Mouse (Mus musculus): Measurements from ENCODE around the gene Stat4. TPM values are rescaled to one million over a fixed set of nuclear protein-coding genes. Genes with fewer than 3 reads are reported as not detected.

Stat4 gene
- polyA plus RNA-seq, 1 experiment from 2014 or later: 2.1 TPM

- Histone ChIP-seq H3K27ac (no peak overlapping the region), H3K36me3 (ENCODE audit: inconsistent target) (peaks cover 95% of the 10 kb centered on the region)
- 96% methylated on average over 7 of the region's 8 CpGs for WGBS (ENCODE audit: missing documents)
These were observed 146.3 kb downstream of the Stat4 start for GRCm38 (mm10) chr1:52133254-52133653.

GRCm38 (mm10) chr1:52137292-52137691 is 150.3 kb downstream of the Stat4 start:
- Histone ChIP-seq H3K4me3 (ENCODE audit: inconsistent target) (no peak overlapping the region), H3K79me2 (ENCODE audit: inconsistent target) (peaks cover 29% of the 10 kb centered on the region; the same call in 1 of the 2 replicates), H3K36me3 (ENCODE audit: inconsistent target) (peaks cover 98% of the 10 kb centered on the region), H3K27ac (no peak overlapping the region)
- 95% methylated on average over 14 of the region's 16 CpGs for WGBS (ENCODE audit: missing documents)

More at GRCm38 (mm10) chr1:52133254-52133653, 146.3 kb downstream of the Stat4 start:
- Histone ChIP-seq H3K4me3 (ENCODE audit: inconsistent target) (no peak overlapping the region), H3K79me2 (ENCODE audit: inconsistent target) (peaks cover 68% of the 10 kb centered on the region; the same call in 1 of the 2 replicates)

GRCm38 (mm10) chr1:52140534-52140933 is 153.6 kb downstream of the Stat4 start:
- 88% methylated on average over 7 of the region's 9 CpGs for WGBS (ENCODE audit: missing documents)
- Histone ChIP-seq H3K36me3 (ENCODE audit: inconsistent target) (peaks cover 100% of the 10 kb centered on the region), H3K79me2 (ENCODE audit: inconsistent target) (no peaks in the 10 kb centered on the region; the same call in 1 of the 2 replicates), H3K27ac (no peak overlapping the region), H3K4me3 (ENCODE audit: inconsistent target) (no peak overlapping the region)

GRCm38 (mm10) chr1:52141482-52141881 is 154.5 kb downstream of the Stat4 start:
- H3K79me2 ChIP-seq (ENCODE audit: inconsistent target): no peaks in the 10 kb centered on the region; the same call in 1 of the 2 replicates
- H3K36me3 ChIP-seq (ENCODE audit: inconsistent target): peaks cover 100% of the 10 kb centered on the region
- 22% methylated on average over 3 of the region's 3 CpGs for WGBS (ENCODE audit: missing documents)
- H3K4me3 ChIP-seq (ENCODE audit: inconsistent target): no peak overlapping the region
- no peak overlapping the region for H3K27ac ChIP-seq

GRCm38 (mm10) chr1:52142117-52142516 is 155.2 kb downstream of the Stat4 start:
- Histone ChIP-seq H3K36me3 (ENCODE audit: inconsistent target) (peaks cover 100% of the 10 kb centered on the region), H3K79me2 (ENCODE audit: inconsistent target) (no peaks in the 10 kb centered on the region; the same call in 1 of the 2 replicates), H3K27ac (no peak overlapping the region), H3K4me3 (ENCODE audit: inconsistent target) (no peak overlapping the region)
- 81% methylated on average over 4 of the region's 4 CpGs for WGBS (ENCODE audit: missing documents)

GRCm38 (mm10) chr1:52143191-52143590 is 156.2 kb downstream of the Stat4 start:
- H3K36me3 ChIP-seq (ENCODE audit: inconsistent target): peaks cover 100% of the 10 kb centered on the region
- WGBS (ENCODE audit: missing documents): 98% methylated on average over 4 of the region's 4 CpGs
- H3K79me2 ChIP-seq (ENCODE audit: inconsistent target): no peaks in the 10 kb centered on the region; the same call in 1 of the 2 replicates
- no peak overlapping the region for H3K27ac ChIP-seq
- H3K4me3 ChIP-seq (ENCODE audit: inconsistent target): no peak overlapping the region

GRCm38 (mm10) chr1:52143596-52144156 is 156.7 kb downstream of the Stat4 start:
- no peak overlapping the region for H3K4me3 ChIP-seq (ENCODE audit: inconsistent target)
- no peaks in the 10 kb centered on the region; the same call in 1 of the 2 replicates for H3K79me2 ChIP-seq (ENCODE audit: inconsistent target)
- H3K36me3 ChIP-seq (ENCODE audit: inconsistent target): peaks cover 100% of the 10 kb centered on the region
- 95% methylated on average over 7 of the region's 7 CpGs for WGBS (ENCODE audit: missing documents)
- no peak overlapping the region for H3K27ac ChIP-seq

GRCm38 (mm10) chr1:52144907-52145306 is 158.0 kb downstream of the Stat4 start:
- H3K4me3 ChIP-seq (ENCODE audit: inconsistent target): no peak overlapping the region

GRCm38 (mm10) chr1:52146214-52146970 is 159.4 kb downstream of the Stat4 start:
- 81% methylated on average over 12 of the region's 12 CpGs for WGBS (ENCODE audit: missing documents)
- Histone ChIP-seq H3K36me3 (ENCODE audit: inconsistent target) (peaks cover 100% of the 10 kb centered on the region), H3K4me3 (ENCODE audit: inconsistent target) (no peak overlapping the region), H3K27ac (no peak overlapping the region), H3K79me2 (ENCODE audit: inconsistent target) (no peaks in the 10 kb centered on the region; the same call in 1 of the 2 replicates)

More at GRCm38 (mm10) chr1:52144907-52145306, 158.0 kb downstream of the Stat4 start:
- H3K36me3 ChIP-seq (ENCODE audit: inconsistent target): peaks cover 100% of the 10 kb centered on the region
- 94% methylated on average over 10 of the region's 10 CpGs for WGBS (ENCODE audit: missing documents)
- no peaks in the 10 kb centered on the region; the same call in 1 of the 2 replicates for H3K79me2 ChIP-seq (ENCODE audit: inconsistent target)
- H3K27ac ChIP-seq: no peak overlapping the region

- WGBS (ENCODE audit: missing documents): 100% methylated on average over 2 of the region's 2 CpGs
- peaks cover 100% of the 10 kb centered on the region for H3K36me3 ChIP-seq (ENCODE audit: inconsistent target)
- H3K79me2 ChIP-seq (ENCODE audit: inconsistent target): no peaks in the 10 kb centered on the region; the same call in 1 of the 2 replicates
- H3K4me3 ChIP-seq (ENCODE audit: inconsistent target): no peak overlapping the region
- H3K27ac ChIP-seq: no peak overlapping the region
These were observed 160.5 kb downstream of the Stat4 start for GRCm38 (mm10) chr1:52147431-52147830.

GRCm38 (mm10) chr1:52148178-52148577 is 161.2 kb downstream of the Stat4 start:
- H3K27ac ChIP-seq: no peak overlapping the region
- H3K79me2 ChIP-seq (ENCODE audit: inconsistent target): no peaks in the 10 kb centered on the region; the same call in 1 of the 2 replicates
- H3K4me3 ChIP-seq (ENCODE audit: inconsistent target): no peak overlapping the region
- H3K36me3 ChIP-seq (ENCODE audit: inconsistent target): peaks cover 100% of the 10 kb centered on the region
- WGBS (ENCODE audit: missing documents): 98% methylated on average over 6 of the region's 7 CpGs

- H3K27ac ChIP-seq: no peak overlapping the region
- no peak overlapping the region for H3K4me3 ChIP-seq (ENCODE audit: inconsistent target)
- WGBS (ENCODE audit: missing documents): 99% methylated on average over 7 of the region's 7 CpGs
- H3K79me2 ChIP-seq (ENCODE audit: inconsistent target): no peaks in the 10 kb centered on the region; the same call in 1 of the 2 replicates
- H3K36me3 ChIP-seq (ENCODE audit: inconsistent target): peaks cover 100% of the 10 kb centered on the region
These were observed 161.7 kb downstream of the Stat4 start for GRCm38 (mm10) chr1:52148696-52149095.

GRCm38 (mm10) chr1:52149934-52150346 is 163.0 kb downstream of the Stat4 start:
- WGBS (ENCODE audit: missing documents): 79% methylated on average over 9 of the region's 9 CpGs
- no peaks in the 10 kb centered on the region; the same call in 1 of the 2 replicates for H3K79me2 ChIP-seq (ENCODE audit: inconsistent target)
- H3K36me3 ChIP-seq (ENCODE audit: inconsistent target): peaks cover 100% of the 10 kb centered on the region
- no peak overlapping the region for H3K27ac ChIP-seq
- H3K4me3 ChIP-seq (ENCODE audit: inconsistent target): no peak overlapping the region

- Histone ChIP-seq H3K27ac (no peak overlapping the region), H3K4me3 (ENCODE audit: inconsistent target) (no peak overlapping the region), H3K79me2 (ENCODE audit: inconsistent target) (no peaks in the 10 kb centered on the region; the same call in 1 of the 2 replicates), H3K36me3 (ENCODE audit: inconsistent target) (peaks cover 100% of the 10 kb centered on the region)
- WGBS (ENCODE audit: missing documents): 46% methylated on average over 10 of the region's 11 CpGs
These were observed 163.7 kb downstream of the Stat4 start for GRCm38 (mm10) chr1:52150676-52151075.

- Histone ChIP-seq H3K36me3 (ENCODE audit: inconsistent target) (peaks cover 100% of the 10 kb centered on the region), H3K79me2 (ENCODE audit: inconsistent target) (no peaks in the 10 kb centered on the region; the same call in 1 of the 2 replicates), H3K27ac (no peak overlapping the region), H3K4me3 (ENCODE audit: inconsistent target) (no peak overlapping the region)
- 94% methylated on average over 5 of the region's 5 CpGs for WGBS (ENCODE audit: missing documents)
These were observed 164.2 kb downstream of the Stat4 start for GRCm38 (mm10) chr1:52151166-52151565.
